Mouse (Mus musculus) cerebellum, adult 2 months (tissue): ENCODE results near the gene Kng2.

Experiments used
- CTCF ChIP-seq: fragments of 200-500 bp; IDR thresholded peaks from 2 replicates; pipeline ENCODE4 v1.5.1; 2011; ENCODE audit warnings: low read depth, mild to moderate bottlenecking, control low read depth, low read length, moderate library complexity, borderline replicate concordance; ENCODE audit not compliant: insufficient read depth
- POLR2A ChIP-seq: fragments of 200-500 bp; IDR thresholded peaks from 2 replicates; pipeline ENCODE4 v1.6.1; 2011; ENCODE audit warnings: low read length, control low read depth, borderline replicate concordance; ENCODE audit not compliant: insufficient read depth

- TF ChIP-seq CTCF (no peak), POLR2A (no peak)
Measured at GRCm38 (mm10) chr16:23033673-23034072, 4.4 kb upstream of the Kng2 start.
